Mouse (Mus musculus): ENCODE results near the gene Myo5c.

The Myo5c gene

GRCm38 (mm10) chr9:75231841-75232746 is at the start of gene Myo5c:
Myo5c (plus strand) TSS chr9:75232020.
- in situ Hi-C loops (cut with MboI, MseI): no loop called here

- in situ Hi-C loops (cut with MboI, MseI): no loop called here
Measured at GRCm38 (mm10) chr9:75187646-75188260, 44.1 kb upstream of the Myo5c start.

GRCm38 (mm10) chr9:75193858-75194257 is 38.0 kb upstream of the Myo5c start:
- in situ Hi-C loops (cut with MboI, MseI): no loop called here

- in situ Hi-C loops (cut with MboI, MseI): no loop called here
Measured at GRCm38 (mm10) chr9:75196335-75196734, 35.5 kb upstream of the Myo5c start.

- in situ Hi-C loops (cut with MboI, MseI): no loop called here
Measured at GRCm38 (mm10) chr9:75197297-75197696, 34.5 kb upstream of the Myo5c start.

- in situ Hi-C loops (cut with MboI, MseI): no loop called here
Measured at GRCm38 (mm10) chr9:75201506-75201905, 30.3 kb upstream of the Myo5c start.

- in situ Hi-C loops (cut with MboI, MseI): no loop called here
Measured at GRCm38 (mm10) chr9:75202036-75202435, 29.8 kb upstream of the Myo5c start.

- in situ Hi-C loops (cut with MboI, MseI): no loop called here
Measured at GRCm38 (mm10) chr9:75209246-75209645, 22.6 kb upstream of the Myo5c start.

- in situ Hi-C loops (cut with MboI, MseI): no loop called here
Measured at GRCm38 (mm10) chr9:75210269-75210668, 21.6 kb upstream of the Myo5c start.

- in situ Hi-C loops (cut with MboI, MseI): no loop called here
Measured at GRCm38 (mm10) chr9:75214743-75215413, 16.9 kb upstream of the Myo5c start.

GRCm38 (mm10) chr9:75219942-75220341 is 11.9 kb upstream of the Myo5c start:
- in situ Hi-C loops (cut with MboI, MseI): no loop called here

GRCm38 (mm10) chr9:75221420-75222287 is 10.2 kb upstream of the Myo5c start:
- in situ Hi-C loops (cut with MboI, MseI): no loop called here

GRCm38 (mm10) chr9:75232860-75233259 is 1.0 kb downstream of the Myo5c start:
- in situ Hi-C loops (cut with MboI, MseI): no loop called here

GRCm38 (mm10) chr9:75234271-75234741 is 2.5 kb downstream of the Myo5c start:
- in situ Hi-C loops (cut with MboI, MseI): no loop called here

- in situ Hi-C loops (cut with MboI, MseI): no loop called here
Measured at GRCm38 (mm10) chr9:75234983-75235627, 3.3 kb downstream of the Myo5c start.

GRCm38 (mm10) chr9:75235696-75236095 is 3.9 kb downstream of the Myo5c start:
- in situ Hi-C loops (cut with MboI, MseI): no loop called here

GRCm38 (mm10) chr9:75236416-75237308 is 4.8 kb downstream of the Myo5c start:
- in situ Hi-C loops (cut with MboI, MseI): no loop called here

- in situ Hi-C loops (cut with MboI, MseI): no loop called here
Measured at GRCm38 (mm10) chr9:75238179-75238578, 6.4 kb downstream of the Myo5c start.

GRCm38 (mm10) chr9:75243052-75243451 is 11.2 kb downstream of the Myo5c start:
- in situ Hi-C loops (cut with MboI, MseI): no loop called here
